10 mouse cellular contexts compared by ENCODE assay signal in genomic region chr4:59439041-59439440, GRCm38 (mm10). TPM values are rescaled to one million over a fixed set of nuclear protein-coding genes. Genes with fewer than 3 reads are reported as not detected.
DNase-seq lines count a peak whose midpoint lies in the region; ATAC-seq and TF ChIP-seq lines count a peak whose summit lies in the region.
"Had no signal": no experiment of that assay in that cellular context is flagged by ENCODE, and none has a peak within 500 bp of the region (broad histone marks: within the 10 kb centered on the region; RNA-seq: fewer than 3 reads in every experiment).

No protein-coding gene starts in this region.

- no peak overlapping the region; the same call in 1 of the 2 replicates for H3K9ac ChIP-seq in kidney, embryonic 14.5 days (ENCODE audit: low read depth, low read length)
- no peak overlapping the region for H3K9ac ChIP-seq in hindbrain, embryonic 12.5 days

- H3K4me1 ChIP-seq in kidney, embryonic 14.5 days (ENCODE audit: control insufficient read depth, insufficient read depth, low read length): peaks cover 6% of the 10 kb centered on the region; the same call in 1 of the 2 replicates
- H3K4me1 ChIP-seq in G1E (ENCODE audit: insufficient read depth, low read depth, low read length): peaks cover 68% of the 10 kb centered on the region
- H3K4me1 ChIP-seq in hindbrain, embryonic 12.5 days: 0 out of 2 replicates have a peak, but pooled peaks cover 4% of the 10 kb centered on the region

- peak overlapping the region; percentile 80; the same call in 1 of the 2 replicates for H3K27ac ChIP-seq in kidney, embryonic 14.5 days (ENCODE audit: low read depth, low read length)
- H3K27ac ChIP-seq in hindbrain, embryonic 12.5 days: no peak overlapping the region
- H3K27ac ChIP-seq in macrophage: peak overlapping the region; percentile 99

- no peak overlapping the region; the same call in 1 of the 2 replicates for H3K4me2 ChIP-seq in kidney, embryonic 14.5 days (replicated peaks; ENCODE audit: low read depth, low read length)
- peak overlapping the region; percentile 100; the same call in 1 of the 2 replicates for H3K4me2 ChIP-seq in hindbrain, embryonic 12.5 days (replicated peaks)

- no peak for TF ChIP-seq CTCF in G1E (IDR thresholded peaks at IDR 0.05; ENCODE audit: low read depth, low read length)

- H3K27me3 ChIP-seq in kidney, embryonic 14.5 days (ENCODE audit: control insufficient read depth, insufficient read depth, low read length): 0 out of 2 replicates have a peak, but pooled peaks cover 3% of the 10 kb centered on the region
- H3K27me3 ChIP-seq in G1E (ENCODE audit: insufficient read depth, low read length): no peaks in the 10 kb centered on the region
- peaks cover 42% of the 10 kb centered on the region for H3K27me3 ChIP-seq in hindbrain, embryonic 12.5 days
- H3K27me3 ChIP-seq: Patski had no signal

- H3K79me2 ChIP-seq in macrophage (ENCODE audit: inconsistent target): peaks cover 8% of the 10 kb centered on the region; the same call in 1 of the 2 replicates

- no peaks in the 10 kb centered on the region for H3K9me3 ChIP-seq in kidney, embryonic 14.5 days (ENCODE audit: control insufficient read depth, low read length)
- no peaks in the 10 kb centered on the region for H3K9me3 ChIP-seq in G1E (replicated peaks)
- H3K9me3 ChIP-seq in hindbrain, embryonic 12.5 days (replicated peaks): no peaks in the 10 kb centered on the region

- DNase-seq in kidney, postnatal 10 days: no peak
- peak; percentile 27 for DNase-seq in G1E (ENCODE audit: low spot score)
- DNase-seq in layer of hippocampus, postnatal 36 days: no peak
- no peak for DNase-seq in layer of hippocampus, adult 18-20 months (ENCODE audit: low spot score in 2 of 2)
- DNase-seq: cerebellum, adult 11 months had no signal

- H3K4me3 ChIP-seq in kidney, embryonic 14.5 days (ENCODE audit: low read length): peak overlapping the region; percentile 68; the same call in 1 of the 2 replicates
- H3K4me3 ChIP-seq in G1E (ENCODE audit: low read depth, low read length): peak overlapping the region; percentile 74; the same call in 1 of the 2 replicates
- peak overlapping the region; percentile 74; the same call in 1 of the 2 replicates for H3K4me3 ChIP-seq in hindbrain, embryonic 12.5 days
- H3K4me3 ChIP-seq in macrophage (ENCODE audit: inconsistent target): peak overlapping the region; percentile 69

- H3K36me3 ChIP-seq in kidney, embryonic 14.5 days (ENCODE audit: control insufficient read depth, insufficient read depth, low read length): no peaks in the 10 kb centered on the region
- H3K36me3 ChIP-seq in G1E (replicated peaks) (peaks cover 15% of the 10 kb centered on the region), macrophage (ENCODE audit: inconsistent target) (no peaks in the 10 kb centered on the region)
- H3K36me3 ChIP-seq in hindbrain, embryonic 12.5 days: no peaks in the 10 kb centered on the region

- 31% methylated on average over 5 of the region's 5 CpGs for WGBS in kidney, embryonic 14.5 days
- WGBS in hindbrain, embryonic 12.5 days: 31% methylated on average over 5 of the region's 5 CpGs
- WGBS in macrophage (ENCODE audit: missing documents): 8% methylated on average over 4 of the region's 5 CpGs

- no peak for ATAC-seq in kidney, embryonic 14.5 days (ENCODE audit: low FRiP score, low TSS enrichment)
- ATAC-seq in G1E (ENCODE audit: extremely low read depth, insufficient number of reproducible peaks, low FRiP score, poor library complexity, severe bottlenecking): no peak
- no peak for ATAC-seq in hindbrain, embryonic 12.5 days (ENCODE audit: low FRiP score)
- ATAC-seq in megakaryocyte-erythroid progenitor cell, adult 5-6 weeks (replicated peaks; ENCODE audit: low FRiP score, low TSS enrichment, poor library complexity, severe bottlenecking): no peak
- ATAC-seq: Patski had no signal

RNA-seq across cellular contexts. Expression of gene Susd1, which starts 0.6 kb away (rescaled TPM):
- polyA plus RNA-seq in kidney, embryonic 14.5 days (2014; fragmentation: Nextera tagmentation; extraction: Ambion mirVana): 5.5 and 8.3 TPM in 2 replicates
- total RNA-seq in G1E (2014; fragmentation: Nextera tagmentation): 37.8 and 51.5 TPM in 2 replicates
- 35.5 and 39.1 TPM in 2 replicates for total RNA-seq in G1E (2017)
- polyA plus RNA-seq in G1E (2012): 2.4 TPM in 2 replicates
- polyA plus RNA-seq in hindbrain, embryonic 12.5 days (2016; fragmentation: Nextera tagmentation; extraction: Ambion mirVana): 1.3 and 1.4 TPM in 2 replicates
- 10 to 100 TPM; 15.2 to 52.3 (median 33.6) TPM for total RNA-seq in macrophage (2018; cell fraction: chromatin; rRNA removed)
- 10 to 100 TPM; 11.5 to 16.3 (median 13.2) TPM for total RNA-seq in macrophage (2018; cell fraction: cytosol; rRNA removed)
- total RNA-seq in macrophage (2018; cell fraction: nucleus; rRNA removed): 10 to 100 TPM; 20.6 to 50.5 (median 30.7) TPM
- polyA plus RNA-seq in macrophage (2018): 10.8 to 18.9 TPM (median 18.4 TPM) in 3 replicates
- total RNA-seq in layer of hippocampus, postnatal 36 days (2021): 1 to 10 TPM; 6.3 to 8.2 TPM
- total RNA-seq in layer of hippocampus, adult 18-20 months (2021): 1 to 10 TPM; 7.5 to 8.1 TPM
- 55.2 and 83.7 TPM in 2 replicates for total RNA-seq in megakaryocyte-erythroid progenitor cell, adult 5-6 weeks (2014; fragmentation: Nextera tagmentation)
- 91.5 and 118 TPM in 2 replicates for total RNA-seq in megakaryocyte-erythroid progenitor cell, adult 5-6 weeks (2017)
